Mouse (Mus musculus): ENCODE results near the gene Cd200r3. TPM values are rescaled to one million over a fixed set of nuclear protein-coding genes. Genes with fewer than 3 reads are reported as not detected.

Cd200r3 gene
- polyA plus RNA-seq, 1 experiment from 2014 or later, result not detected

- 93% methylated on average over 3 of the region's 3 CpGs for WGBS
- no peak for ATAC-seq
- no peak overlapping the region for H3K9ac ChIP-seq (replicated peaks; ENCODE audit: low read depth, low read length)
- no peaks in the 10 kb centered on the region for H3K4me1 ChIP-seq (replicated peaks; ENCODE audit: control insufficient read depth, insufficient read depth, low read length)
- no peaks in the 10 kb centered on the region for H3K27me3 ChIP-seq (replicated peaks; ENCODE audit: control insufficient read depth, insufficient read depth, low read length)
- no peak overlapping the region for H3K4me3 ChIP-seq (replicated peaks; ENCODE audit: low read length)
- H3K4me2 ChIP-seq (ENCODE audit: low read length), result no peak overlapping the region
- H3K27ac ChIP-seq (ENCODE audit: low read length), result no peak overlapping the region
- no peaks in the 10 kb centered on the region for H3K36me3 ChIP-seq (ENCODE audit: control insufficient read depth, insufficient read depth)
- no peaks in the 10 kb centered on the region for H3K9me3 ChIP-seq (ENCODE audit: control insufficient read depth, low read length)
Measured at GRCm38 (mm10) chr16:44968113-44968512, 24.6 kb downstream of the Cd200r3 start.

GRCm38 (mm10) chr16:44970925-44971324 is 27.4 kb downstream of the Cd200r3 start:
- Histone ChIP-seq H3K27ac (ENCODE audit: low read length) (no peak overlapping the region), H3K27me3 (replicated peaks; ENCODE audit: control insufficient read depth, insufficient read depth, low read length) (no peaks in the 10 kb centered on the region), H3K9ac (replicated peaks; ENCODE audit: low read depth, low read length) (no peak overlapping the region), H3K4me2 (ENCODE audit: low read length) (no peak overlapping the region), H3K36me3 (ENCODE audit: control insufficient read depth, insufficient read depth) (no peaks in the 10 kb centered on the region), H3K4me1 (replicated peaks; ENCODE audit: control insufficient read depth, insufficient read depth, low read length) (no peaks in the 10 kb centered on the region), H3K4me3 (replicated peaks; ENCODE audit: low read length) (no peak overlapping the region), H3K9me3 (ENCODE audit: control insufficient read depth, low read length) (no peaks in the 10 kb centered on the region)
- WGBS, result 85% methylated on average over 4 of the region's 4 CpGs
- ATAC-seq, result no peak

GRCm38 (mm10) chr16:44974042-44974441 is 30.6 kb downstream of the Cd200r3 start:
- no peaks in the 10 kb centered on the region for H3K27me3 ChIP-seq (replicated peaks; ENCODE audit: control insufficient read depth, insufficient read depth, low read length)
- no peak for ATAC-seq
- WGBS, result 79% methylated on average over 2 of the region's 2 CpGs
- no peaks in the 10 kb centered on the region for H3K4me1 ChIP-seq (replicated peaks; ENCODE audit: control insufficient read depth, insufficient read depth, low read length)
- H3K9ac ChIP-seq (replicated peaks; ENCODE audit: low read depth, low read length), result no peak overlapping the region
- no peak overlapping the region for H3K4me2 ChIP-seq (ENCODE audit: low read length)
- H3K4me3 ChIP-seq (replicated peaks; ENCODE audit: low read length), result no peak overlapping the region
- H3K36me3 ChIP-seq (ENCODE audit: control insufficient read depth, insufficient read depth), result no peaks in the 10 kb centered on the region
- no peaks in the 10 kb centered on the region for H3K9me3 ChIP-seq (ENCODE audit: control insufficient read depth, low read length)
- H3K27ac ChIP-seq (ENCODE audit: low read length), result no peak overlapping the region

GRCm38 (mm10) chr16:44976081-44976480 is 32.6 kb downstream of the Cd200r3 start:
- Histone ChIP-seq H3K27me3 (replicated peaks; ENCODE audit: control insufficient read depth, insufficient read depth, low read length) (no peaks in the 10 kb centered on the region), H3K36me3 (ENCODE audit: control insufficient read depth, insufficient read depth) (no peaks in the 10 kb centered on the region), H3K4me3 (replicated peaks; ENCODE audit: low read length) (no peak overlapping the region), H3K9ac (replicated peaks; ENCODE audit: low read depth, low read length) (no peak overlapping the region), H3K4me1 (replicated peaks; ENCODE audit: control insufficient read depth, insufficient read depth, low read length) (no peaks in the 10 kb centered on the region), H3K4me2 (ENCODE audit: low read length) (no peak overlapping the region), H3K27ac (ENCODE audit: low read length) (no peak overlapping the region), H3K9me3 (ENCODE audit: control insufficient read depth, low read length) (no peaks in the 10 kb centered on the region)
- ATAC-seq, result no peak

GRCm38 (mm10) chr16:44976892-44977633 is 33.6 kb downstream of the Cd200r3 start:
- no peak overlapping the region for H3K9ac ChIP-seq (replicated peaks; ENCODE audit: low read depth, low read length)
- 36% methylated on average over 6 of the region's 6 CpGs for WGBS
- no peak for ATAC-seq

GRCm38 (mm10) chr16:44978193-44978592 is 34.7 kb downstream of the Cd200r3 start:
- Histone ChIP-seq H3K9me3 (ENCODE audit: control insufficient read depth, low read length) (no peaks in the 10 kb centered on the region), H3K36me3 (ENCODE audit: control insufficient read depth, insufficient read depth) (no peaks in the 10 kb centered on the region), H3K27ac (ENCODE audit: low read length) (no peak overlapping the region), H3K9ac (replicated peaks; ENCODE audit: low read depth, low read length) (no peak overlapping the region), H3K27me3 (replicated peaks; ENCODE audit: control insufficient read depth, insufficient read depth, low read length) (no peaks in the 10 kb centered on the region), H3K4me2 (ENCODE audit: low read length) (no peak overlapping the region), H3K4me1 (replicated peaks; ENCODE audit: control insufficient read depth, insufficient read depth, low read length) (no peaks in the 10 kb centered on the region), H3K4me3 (replicated peaks; ENCODE audit: low read length) (no peak overlapping the region)
- WGBS, result 76% methylated on average over 2 of the region's 2 CpGs
- no peak for ATAC-seq

More at GRCm38 (mm10) chr16:44976892-44977633, 33.6 kb downstream of the Cd200r3 start:
- Histone ChIP-seq H3K9me3 (ENCODE audit: control insufficient read depth, low read length) (no peaks in the 10 kb centered on the region), H3K4me1 (replicated peaks; ENCODE audit: control insufficient read depth, insufficient read depth, low read length) (no peaks in the 10 kb centered on the region), H3K27ac (ENCODE audit: low read length) (no peak overlapping the region), H3K4me3 (replicated peaks; ENCODE audit: low read length) (no peak overlapping the region), H3K36me3 (ENCODE audit: control insufficient read depth, insufficient read depth) (no peaks in the 10 kb centered on the region), H3K27me3 (replicated peaks; ENCODE audit: control insufficient read depth, insufficient read depth, low read length) (no peaks in the 10 kb centered on the region), H3K4me2 (ENCODE audit: low read length) (no peak overlapping the region)

- H3K27ac ChIP-seq (ENCODE audit: low read length), result no peak overlapping the region
Measured at GRCm38 (mm10) chr16:44979355-44979896, 35.9 kb downstream of the Cd200r3 start.

GRCm38 (mm10) chr16:44982972-44983371 is 39.5 kb downstream of the Cd200r3 start:
- no peak overlapping the region for H3K4me3 ChIP-seq (replicated peaks; ENCODE audit: low read length)
- H3K9me3 ChIP-seq (ENCODE audit: control insufficient read depth, low read length), result no peaks in the 10 kb centered on the region
- no peak for ATAC-seq
- H3K4me2 ChIP-seq (ENCODE audit: low read length), result no peak overlapping the region
- no peaks in the 10 kb centered on the region for H3K4me1 ChIP-seq (replicated peaks; ENCODE audit: control insufficient read depth, insufficient read depth, low read length)
- 88% methylated on average over 2 of the region's 2 CpGs for WGBS
- H3K9ac ChIP-seq (replicated peaks; ENCODE audit: low read depth, low read length), result no peak overlapping the region
- H3K36me3 ChIP-seq (ENCODE audit: control insufficient read depth, insufficient read depth), result no peaks in the 10 kb centered on the region
- no peaks in the 10 kb centered on the region for H3K27me3 ChIP-seq (replicated peaks; ENCODE audit: control insufficient read depth, insufficient read depth, low read length)
- H3K27ac ChIP-seq (ENCODE audit: low read length), result no peak overlapping the region

More at GRCm38 (mm10) chr16:44979355-44979896, 35.9 kb downstream of the Cd200r3 start:
- Histone ChIP-seq H3K4me2 (ENCODE audit: low read length) (no peak overlapping the region), H3K9me3 (ENCODE audit: control insufficient read depth, low read length) (no peaks in the 10 kb centered on the region), H3K27me3 (replicated peaks; ENCODE audit: control insufficient read depth, insufficient read depth, low read length) (no peaks in the 10 kb centered on the region), H3K9ac (replicated peaks; ENCODE audit: low read depth, low read length) (no peak overlapping the region), H3K4me3 (replicated peaks; ENCODE audit: low read length) (no peak overlapping the region), H3K36me3 (ENCODE audit: control insufficient read depth, insufficient read depth) (no peaks in the 10 kb centered on the region), H3K4me1 (replicated peaks; ENCODE audit: control insufficient read depth, insufficient read depth, low read length) (no peaks in the 10 kb centered on the region)
- WGBS, result 80% methylated on average over 3 of the region's 3 CpGs
- no peak for ATAC-seq

- Histone ChIP-seq H3K27ac (ENCODE audit: low read length) (no peak overlapping the region), H3K4me1 (replicated peaks; ENCODE audit: control insufficient read depth, insufficient read depth, low read length) (no peaks in the 10 kb centered on the region), H3K4me2 (ENCODE audit: low read length) (no peak overlapping the region), H3K9me3 (ENCODE audit: control insufficient read depth, low read length) (no peaks in the 10 kb centered on the region), H3K9ac (replicated peaks; ENCODE audit: low read depth, low read length) (no peak overlapping the region), H3K27me3 (replicated peaks; ENCODE audit: control insufficient read depth, insufficient read depth, low read length) (no peaks in the 10 kb centered on the region), H3K4me3 (replicated peaks; ENCODE audit: low read length) (no peak overlapping the region), H3K36me3 (ENCODE audit: control insufficient read depth, insufficient read depth) (no peaks in the 10 kb centered on the region)
- ATAC-seq, result no peak
- WGBS, result 77% methylated on average over 3 of the region's 3 CpGs
Measured at GRCm38 (mm10) chr16:44983379-44984060, 40.0 kb downstream of the Cd200r3 start.
